Mouse (Mus musculus): Measurements from ENCODE around the gene Znrf3.

- TF ChIP-seq CTCF (IDR thresholded peaks at IDR 0.05; ENCODE audit: low read depth, low read length) (no peak), GATA1 (IDR thresholded peaks at IDR 0.05; ENCODE audit: borderline replicate concordance, low read length) (no peak), POLR2AphosphoS5 (IDR thresholded peaks at IDR 0.05; ENCODE audit: insufficient replicate concordance, low read depth, low read length) (no peak), TAL1 (conservative IDR thresholded peaks at IDR 0.05; ENCODE audit: low read depth, low read length) (no peak), GATA2 (IDR thresholded peaks at IDR 0.05; ENCODE audit: borderline replicate concordance, low read depth, low read length) (no peak)
Observed at GRCm38 (mm10) chr11:5425106-5425505, 19.5 kb downstream of the Znrf3 start.

Data from G1E (cell line).